Mouse (Mus musculus) forebrain, embryonic 12.5 days (tissue): ENCODE measurements around the gene Fcho1. TPM values are rescaled to one million over a fixed set of nuclear protein-coding genes. Genes with fewer than 3 reads are reported as not detected.
"Not testable (repeated sequence)": the region's sequence is repeated elsewhere in the genome, so short reads cannot be mapped to it uniquely, and the experiment has no call there.

Source experiments
- ATAC-seq: fragments of 200-750 bp; cut with Nextera tagmentation; 2 replicates; pipeline ENCODE4 v1.8.0; 2017; ENCODE audit warnings: moderate TSS enrichment; ENCODE audit not compliant: low FRiP score
- H3K27ac ChIP-seq: fragments of 300-500 bp; sonication (generic); 2 replicates; pipeline ENCODE4 v1.5.1; 2016; ENCODE audit warnings: mild to moderate bottlenecking
- H3K27me3 ChIP-seq: fragments of 300-500 bp; sonication (generic); 2 replicates; pipeline ENCODE4 v1.6.1; 2016; ENCODE audit warnings: mild to moderate bottlenecking
- H3K36me3 ChIP-seq: fragments of 300-500 bp; sonication (generic); replicated peaks from 2 replicates; pipeline ENCODE4 v1.6.1; 2016; ENCODE audit warnings: mild to moderate bottlenecking
- H3K4me1 ChIP-seq: fragments of 300-500 bp; sonication (generic); 2 replicates; pipeline ENCODE4 v1.6.1; 2016
- H3K4me2 ChIP-seq: fragments of 300-500 bp; sonication (generic); 2 replicates; pipeline ENCODE4 v1.6.1; 2016; ENCODE audit warnings: mild to moderate bottlenecking, moderate library complexity
- H3K4me3 ChIP-seq: fragments of 300-500 bp; sonication (generic); replicated peaks from 2 replicates; pipeline ENCODE4 v1.5.1; 2016; ENCODE audit warnings: mild to moderate bottlenecking
- H3K9ac ChIP-seq: fragments of 300-500 bp; sonication (generic); 2 replicates; pipeline ENCODE4 v1.6.1; 2016; ENCODE audit warnings: mild to moderate bottlenecking
- H3K9me3 ChIP-seq: fragments of 300-500 bp; sonication (generic); 2 replicates; pipeline ENCODE4 v1.6.1; 2016
- WGBS: fragments of 180-500 bp; shearing (Covaris S2); methylation state at CpG from one replicate; pipeline ENCODE4 v1.1.7; 2016; 5-methylcytosine and 5-hydroxymethylcytosine counted together
- polyA plus RNA-seq: library from polyadenylated mRNA; unstranded; fragments of >200 nt; fragmentation: Nextera tagmentation; extraction: Ambion mirVana; gene quantifications from 2 replicates; pipeline ENCODE4 v1.2.1, GENCODE M21; 2016

The Fcho1 gene
- polyA plus RNA-seq, 1 experiment from 2014 or later: 38.9 TPM

DNA sequence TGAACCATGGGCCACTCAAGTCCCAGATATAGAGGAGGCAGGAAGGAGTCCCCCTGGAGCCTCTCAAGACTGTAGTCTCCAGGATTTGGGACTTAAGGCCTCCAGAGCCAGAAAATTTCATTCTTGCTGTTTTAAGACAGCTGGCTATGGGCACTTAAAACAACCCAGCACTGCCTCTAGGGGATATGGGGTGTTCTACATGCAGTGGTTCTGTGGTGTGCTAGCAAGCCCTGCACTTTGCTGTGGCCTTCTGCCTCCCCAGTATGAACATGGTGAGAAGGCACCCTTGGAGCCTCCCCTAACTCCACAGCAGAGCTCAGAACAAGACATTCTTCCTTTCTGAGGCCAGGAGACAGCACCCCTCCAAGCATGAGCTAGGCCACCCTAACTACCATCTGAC is 12.8 kb upstream of the Fcho1 start:
- not testable (repeated sequence) for ATAC-seq, H3K27ac ChIP-seq, H3K4me1 ChIP-seq, H3K4me3 ChIP-seq, H3K9ac ChIP-seq, H3K36me3 ChIP-seq, H3K27me3 ChIP-seq, H3K9me3 ChIP-seq, H3K4me2 ChIP-seq

DNA sequence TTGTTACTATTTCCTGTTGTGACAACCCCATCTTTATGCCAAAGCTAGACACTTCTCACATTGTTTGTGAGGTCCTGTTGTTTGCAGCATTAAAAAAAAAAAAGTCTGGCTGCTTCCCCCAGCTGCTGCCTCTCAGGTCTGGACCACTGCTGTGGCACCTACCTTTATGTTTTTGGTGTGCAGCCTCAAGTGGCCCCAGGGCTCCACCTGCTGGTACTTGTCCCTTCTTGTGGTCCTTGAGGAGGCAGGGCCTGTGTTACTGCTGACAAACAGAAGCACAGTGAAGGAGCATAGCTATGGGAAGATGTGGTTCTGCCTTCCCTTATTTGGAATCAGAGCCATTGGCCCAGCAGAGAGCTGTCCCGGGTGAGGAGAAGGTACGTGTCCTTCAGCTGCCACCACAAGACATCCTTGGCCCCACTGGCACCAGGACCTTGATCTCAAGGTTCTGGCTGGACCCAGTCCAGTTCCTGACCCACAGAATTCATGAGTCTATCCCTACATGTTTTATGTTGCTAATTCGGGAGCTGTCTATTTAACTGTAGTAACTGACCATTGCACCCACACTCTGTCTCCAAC is 6.2 kb upstream of the Fcho1 start:
- peaks cover 11% of the 10 kb centered on the region for H3K4me1 ChIP-seq
- no peak overlapping the region for H3K9ac ChIP-seq
- H3K4me2 ChIP-seq: no peak overlapping the region
- no peaks in the 10 kb centered on the region for H3K36me3 ChIP-seq
- 46% methylated on average over 3 of the region's 3 CpGs for WGBS
- no peak overlapping the region for H3K4me3 ChIP-seq
- H3K27ac ChIP-seq: no peak overlapping the region
- H3K9me3 ChIP-seq: no peaks in the 10 kb centered on the region
- H3K27me3 ChIP-seq: peaks cover 21% of the 10 kb centered on the region
- ATAC-seq: no peak

DNA sequence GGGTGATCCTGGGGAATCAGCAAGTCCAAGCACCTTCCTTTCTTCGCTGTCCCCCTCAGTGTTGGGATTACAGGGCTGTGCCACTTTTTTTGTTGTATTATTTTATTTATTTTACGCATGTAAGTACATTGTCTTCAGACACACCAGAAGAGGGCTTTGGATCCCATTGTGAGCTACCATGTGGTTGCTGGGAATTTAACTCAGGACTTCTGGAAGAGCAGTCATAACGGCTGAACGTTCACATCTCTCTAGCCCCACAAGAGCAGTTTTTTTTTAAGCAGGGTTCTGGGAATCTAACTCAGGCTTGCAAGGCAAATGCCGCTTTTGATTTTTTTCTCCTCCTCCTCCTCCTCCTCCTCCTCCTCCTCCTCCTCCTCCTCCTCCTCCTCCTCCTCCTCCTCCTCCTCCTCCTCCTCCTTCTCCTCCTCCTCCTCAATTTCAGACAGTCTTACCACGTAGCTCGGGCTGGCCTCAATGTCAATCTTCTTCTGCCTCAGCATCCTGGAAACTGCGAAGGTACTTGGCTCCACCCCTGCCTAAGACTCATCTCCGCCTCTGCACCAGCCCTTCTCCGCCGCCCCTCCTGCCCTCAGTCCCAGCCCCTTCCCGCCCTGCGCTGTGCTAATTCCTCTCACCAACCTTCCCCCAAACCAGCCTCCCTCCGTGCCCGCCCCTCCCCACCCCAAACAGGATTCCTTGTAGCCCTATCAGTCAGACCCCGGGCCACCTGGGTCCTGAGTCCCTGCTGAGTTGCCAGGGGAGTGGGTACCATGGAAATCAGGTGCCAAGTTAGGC is 3.5 kb upstream of the Fcho1 start:
- Histone ChIP-seq H3K4me2 (peak overlapping the region; percentile 54), H3K9me3 (no peaks in the 10 kb centered on the region), H3K9ac (peak overlapping the region; percentile 59), H3K36me3 (no peaks in the 10 kb centered on the region), H3K4me3 (peak overlapping the region; percentile 30), H3K4me1 (peaks cover 28% of the 10 kb centered on the region), H3K27ac (peak overlapping the region; percentile 68; the same call in 1 of the 2 replicates), H3K27me3 (peaks cover 35% of the 10 kb centered on the region)
- 0 out of 2 replicates have a peak, but pooled peaks have one; percentile 9 for ATAC-seq
- whole genome bisulfite sequencing: 3% methylated on average over 16 of the region's 16 CpGs

DNA sequence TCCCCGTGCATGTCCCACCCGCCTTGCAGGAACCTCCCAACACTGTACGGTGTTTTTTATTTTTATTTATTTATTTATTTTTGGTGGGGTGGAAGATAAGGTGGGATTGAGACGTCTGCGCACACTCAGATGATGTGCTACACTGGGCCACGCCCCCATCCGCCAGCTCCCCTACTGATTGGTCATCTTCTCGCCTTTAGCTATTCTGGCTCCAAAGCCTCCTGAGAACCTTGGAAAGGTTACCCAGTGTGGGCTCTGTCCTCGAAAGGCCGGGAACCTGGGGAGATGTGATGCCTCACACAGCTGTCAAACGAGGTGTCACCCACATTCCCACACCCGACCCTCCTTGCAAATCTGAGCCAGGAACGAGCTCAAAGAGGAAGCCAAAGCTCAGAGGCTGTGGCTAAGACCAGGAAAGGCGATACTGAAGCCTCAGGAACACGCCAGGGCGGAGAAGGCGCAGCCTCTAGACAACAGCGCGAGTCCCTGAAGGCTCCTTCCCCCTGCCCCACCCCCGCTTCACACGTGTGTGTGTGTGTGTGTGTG is 2.8 kb upstream of the Fcho1 start:
- no peaks in the 10 kb centered on the region for H3K9me3 ChIP-seq
- H3K27me3 ChIP-seq: peaks cover 35% of the 10 kb centered on the region
- ATAC-seq: peak; percentile 50
- peak overlapping the region; percentile 59 for H3K9ac ChIP-seq
- peak overlapping the region; percentile 30 for H3K4me3 ChIP-seq
- WGBS: 7% methylated on average over 20 of the region's 21 CpGs
- peak overlapping the region; percentile 68; the same call in 1 of the 2 replicates for H3K27ac ChIP-seq
- H3K4me1 ChIP-seq: peaks cover 32% of the 10 kb centered on the region
- peak overlapping the region; percentile 54 for H3K4me2 ChIP-seq
- no peaks in the 10 kb centered on the region for H3K36me3 ChIP-seq

DNA sequence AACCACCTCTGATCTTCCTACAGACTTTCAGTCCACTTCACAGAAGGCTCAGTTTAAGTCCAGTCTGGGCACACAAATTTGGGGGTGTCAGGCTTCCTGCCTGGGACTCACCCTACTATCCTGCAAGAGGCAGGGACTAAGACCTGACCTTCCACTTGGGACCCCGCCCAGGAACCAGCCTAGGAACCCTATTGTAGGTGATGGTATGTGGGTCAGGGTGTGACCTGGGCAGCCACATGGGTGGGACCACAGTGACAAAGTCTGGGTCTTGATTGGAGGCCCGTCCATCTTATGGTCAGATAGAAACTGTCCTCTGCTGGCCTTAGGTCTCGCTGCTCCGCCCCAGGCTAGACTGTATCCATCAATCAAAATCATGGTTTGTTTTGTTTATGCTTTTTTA is 1.1 kb downstream of the Fcho1 start:
- Histone ChIP-seq H3K4me2 (peak overlapping the region; percentile 88), H3K27me3 (peaks cover 24% of the 10 kb centered on the region), H3K36me3 (no peaks in the 10 kb centered on the region), H3K4me3 (peak overlapping the region; percentile 81; the same call in 1 of the 2 replicates), H3K9ac (no peak overlapping the region), H3K27ac (no peak overlapping the region), H3K4me1 (peaks cover 61% of the 10 kb centered on the region), H3K9me3 (no peaks in the 10 kb centered on the region)
- 80% methylated on average over 4 of the region's 4 CpGs for WGBS
- no peak for ATAC-seq

DNA sequence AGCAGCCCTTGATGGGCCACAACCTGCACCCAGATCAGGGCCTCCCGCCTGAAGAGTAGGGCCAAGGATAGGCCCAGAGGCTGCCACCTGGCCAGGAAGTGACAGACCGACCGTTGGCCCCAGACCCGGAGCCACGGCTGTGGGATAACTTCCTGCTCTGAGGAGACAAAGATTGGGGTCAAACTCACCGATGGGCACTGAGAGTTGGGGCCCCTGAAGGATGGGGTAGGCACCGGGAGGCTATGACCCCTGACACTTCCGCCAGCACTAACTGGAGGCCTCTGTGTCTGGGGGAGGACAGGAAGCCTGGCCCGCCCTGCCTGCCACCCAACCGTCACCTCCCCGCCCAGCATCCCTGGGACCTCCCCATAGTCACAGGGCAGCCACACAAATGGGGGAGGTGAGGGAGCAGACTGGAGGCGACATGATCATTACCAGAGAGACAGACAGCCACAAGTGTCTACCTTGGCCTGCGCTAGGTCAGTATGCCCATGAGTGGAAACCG is 2.4 kb downstream of the Fcho1 start:
- Histone ChIP-seq H3K27me3 (peaks cover 24% of the 10 kb centered on the region), H3K9me3 (no peaks in the 10 kb centered on the region), H3K36me3 (no peaks in the 10 kb centered on the region), H3K4me2 (no peak overlapping the region), H3K4me1 (peaks cover 63% of the 10 kb centered on the region), H3K9ac (no peak overlapping the region), H3K4me3 (no peak overlapping the region), H3K27ac (no peak overlapping the region)
- WGBS: 75% methylated on average over 14 of the region's 14 CpGs
- no peak for ATAC-seq

DNA sequence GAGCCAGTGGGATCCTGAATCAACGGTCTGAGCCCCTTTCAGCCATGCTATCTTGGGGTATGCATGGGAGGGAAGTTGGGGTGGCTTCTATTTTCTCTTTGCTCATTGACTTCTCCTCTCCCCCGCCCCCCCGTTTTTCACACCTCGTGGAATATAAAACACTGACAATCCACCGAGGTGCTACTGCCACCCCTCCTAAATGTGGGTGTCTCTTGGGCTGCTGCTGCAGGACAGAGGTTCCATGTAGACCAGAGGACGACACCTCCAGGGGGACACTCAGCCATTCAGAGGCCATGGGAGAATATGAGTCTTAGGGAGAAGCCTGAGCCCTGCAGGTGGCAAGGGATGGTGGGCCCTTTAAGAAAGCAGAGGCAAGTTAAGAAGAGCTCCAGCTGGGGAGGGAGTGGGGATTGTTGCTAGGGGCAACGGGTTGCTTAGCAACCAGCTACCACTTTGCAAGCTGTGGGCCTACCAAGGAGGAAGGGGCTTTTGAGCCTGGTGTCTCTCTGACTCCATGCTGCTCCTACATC is 5.5 kb downstream of the Fcho1 start:
- Histone ChIP-seq H3K4me1 (peaks cover 59% of the 10 kb centered on the region), H3K36me3 (peaks cover 16% of the 10 kb centered on the region), H3K9me3 (no peaks in the 10 kb centered on the region), H3K4me2 (peak overlapping the region; percentile 38), H3K27ac (peak overlapping the region; percentile 88), H3K9ac (peak overlapping the region; percentile 25; the same call in 1 of the 2 replicates), H3K27me3 (0 out of 2 replicates have a peak, but pooled peaks cover 4% of the 10 kb centered on the region), H3K4me3 (no peak overlapping the region)
- 21% methylated on average over 7 of the region's 7 CpGs for WGBS
- peak; percentile 90 for ATAC-seq

DNA sequence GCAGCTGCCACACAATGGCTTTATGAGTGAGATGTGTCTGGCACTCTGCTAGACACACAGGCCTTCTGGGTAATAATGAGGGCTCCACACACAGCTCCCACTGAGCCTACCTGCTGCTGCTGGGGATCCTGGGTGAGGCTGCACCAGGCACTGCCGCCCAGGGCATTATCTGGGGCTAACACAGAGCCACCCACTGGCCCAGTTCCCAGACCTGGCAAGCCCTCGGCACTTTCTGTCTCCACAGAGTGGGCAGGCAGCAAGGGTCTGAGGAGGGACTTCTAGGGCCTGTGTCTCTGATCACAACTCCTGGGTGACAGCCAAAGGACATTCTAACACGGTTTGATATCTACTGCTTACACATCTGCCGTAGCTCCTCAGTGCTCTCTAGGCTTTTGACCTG is 6.3 kb downstream of the Fcho1 start:
- Histone ChIP-seq H3K4me3 (no peak overlapping the region), H3K4me1 (peaks cover 51% of the 10 kb centered on the region), H3K27me3 (no peaks in the 10 kb centered on the region), H3K4me2 (0 out of 2 replicates have a peak overlapping the region, but pooled peaks have one; percentile 38), H3K9ac (no peak overlapping the region), H3K9me3 (no peaks in the 10 kb centered on the region), H3K36me3 (peaks cover 17% of the 10 kb centered on the region), H3K27ac (peak overlapping the region; percentile 88)
- no peak; the same call in 1 of the 2 replicates for ATAC-seq
- 48% methylated on average over 4 of the region's 4 CpGs for WGBS

DNA sequence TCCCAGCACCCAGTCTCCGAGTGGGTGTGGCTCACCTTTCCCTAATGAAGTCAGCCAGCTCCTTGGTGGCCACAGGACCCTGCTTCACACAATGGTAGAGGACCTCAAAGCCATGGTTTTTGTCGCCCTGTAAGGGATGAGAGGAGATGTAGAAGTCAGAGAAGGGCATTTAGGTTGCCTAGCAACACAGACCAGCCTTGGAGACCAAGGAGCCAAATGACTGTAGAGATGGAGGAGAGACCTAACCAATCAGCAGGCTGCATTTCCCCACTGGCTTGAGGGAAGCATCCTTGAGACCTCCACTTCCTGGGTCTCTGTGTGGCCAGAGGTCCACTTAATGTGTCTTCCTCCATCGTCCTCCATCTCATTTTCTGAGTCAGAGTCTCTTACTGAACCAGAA is 7.3 kb downstream of the Fcho1 start:
- 26% methylated on average over 3 of the region's 3 CpGs for WGBS
- no peak for ATAC-seq

DNA sequence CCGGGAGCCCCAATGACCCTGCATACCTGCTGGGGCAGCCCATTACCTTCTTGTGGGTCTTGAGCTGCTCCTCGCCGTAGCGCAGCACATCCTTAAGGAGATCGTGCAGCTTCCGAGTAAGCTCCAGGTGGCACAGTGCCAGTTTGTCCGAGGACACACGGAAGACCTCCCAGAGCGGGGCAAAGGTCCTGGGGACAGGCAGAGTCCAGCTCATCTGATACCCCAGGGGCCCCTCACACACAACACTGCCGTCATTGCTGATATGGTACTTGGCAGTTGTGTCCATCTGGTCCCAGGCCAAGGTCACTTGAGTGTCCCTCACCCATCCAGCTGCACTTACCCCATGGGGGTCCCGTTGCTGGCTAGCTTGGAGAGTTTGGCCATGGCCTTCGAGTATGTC is 8.4 kb downstream of the Fcho1 start:
- Histone ChIP-seq H3K4me3 (no peak overlapping the region), H3K4me2 (no peak overlapping the region), H3K9ac (no peak overlapping the region), H3K27me3 (no peaks in the 10 kb centered on the region), H3K36me3 (peaks cover 22% of the 10 kb centered on the region), H3K9me3 (no peaks in the 10 kb centered on the region), H3K4me1 (peaks cover 42% of the 10 kb centered on the region), H3K27ac (no peak overlapping the region)
- ATAC-seq: no peak
- 91% methylated on average over 12 of the region's 12 CpGs for WGBS

More for the DNA sequence above, 7.3 kb downstream of the Fcho1 start:
- no peak overlapping the region for H3K4me3 ChIP-seq
- H3K9ac ChIP-seq: no peak overlapping the region
- H3K9me3 ChIP-seq: no peaks in the 10 kb centered on the region
- no peak overlapping the region for H3K4me2 ChIP-seq
- H3K36me3 ChIP-seq: peaks cover 17% of the 10 kb centered on the region
- peak overlapping the region; percentile 88; the same call in 1 of the 2 replicates for H3K27ac ChIP-seq
- H3K27me3 ChIP-seq: no peaks in the 10 kb centered on the region
- H3K4me1 ChIP-seq: peaks cover 44% of the 10 kb centered on the region

DNA sequence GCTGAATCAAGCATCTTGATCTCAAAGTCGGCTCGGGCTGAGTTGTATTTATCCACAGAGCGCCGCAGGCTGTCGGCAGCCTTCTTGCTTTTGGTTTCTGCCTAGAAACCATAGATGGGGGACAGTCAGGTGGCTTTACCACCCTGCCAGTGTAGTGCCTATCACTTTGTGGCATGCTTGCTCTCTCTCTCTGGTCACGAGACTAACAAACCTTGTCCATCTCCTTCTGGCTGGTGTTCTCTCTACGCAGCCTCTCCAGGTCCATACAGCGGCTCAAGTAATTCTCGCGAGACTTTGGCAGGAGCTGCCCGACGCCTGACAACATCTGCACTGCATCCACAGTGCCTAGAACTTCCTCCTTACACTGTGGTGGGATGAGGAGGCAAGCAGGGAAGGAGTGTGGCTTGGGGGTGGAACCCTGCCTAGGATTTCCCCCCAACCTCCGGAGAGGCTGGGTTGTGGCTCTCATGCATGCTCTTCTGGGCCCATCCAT is 8.9 kb downstream of the Fcho1 start:
- Histone ChIP-seq H3K36me3 (peaks cover 25% of the 10 kb centered on the region), H3K27ac (no peak overlapping the region), H3K4me3 (no peak overlapping the region), H3K27me3 (no peaks in the 10 kb centered on the region), H3K4me1 (peaks cover 37% of the 10 kb centered on the region), H3K9me3 (no peaks in the 10 kb centered on the region), H3K9ac (no peak overlapping the region), H3K4me2 (no peak overlapping the region)
- whole genome bisulfite sequencing: 84% methylated on average over 13 of the region's 13 CpGs
- ATAC-seq: no peak

DNA sequence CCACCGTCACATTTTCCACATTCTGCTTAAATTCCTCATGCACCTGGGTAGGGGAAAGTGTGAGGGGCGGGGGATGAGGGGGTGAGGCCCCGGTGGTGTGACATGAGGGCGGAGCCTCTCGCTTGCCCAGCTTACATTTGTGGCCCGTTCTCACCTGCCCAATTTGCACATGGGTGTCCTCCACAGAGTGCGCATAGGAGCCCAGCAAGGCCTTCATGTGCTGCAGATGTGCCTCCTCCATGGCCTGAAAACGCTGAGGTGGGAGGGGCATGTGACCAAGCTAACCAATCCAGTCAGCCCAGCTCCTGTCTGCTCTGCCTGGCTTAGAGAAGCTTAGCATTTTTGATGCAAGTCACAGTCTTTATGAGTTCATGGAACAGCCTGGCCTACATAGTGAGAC is 10.0 kb downstream of the Fcho1 start:
- no peak overlapping the region for H3K4me2 ChIP-seq
- WGBS: 58% methylated on average over 8 of the region's 8 CpGs
- H3K27me3 ChIP-seq: no peaks in the 10 kb centered on the region
- peaks cover 26% of the 10 kb centered on the region for H3K4me1 ChIP-seq
- ATAC-seq: no peak
- H3K9me3 ChIP-seq: no peaks in the 10 kb centered on the region
- H3K36me3 ChIP-seq: peaks cover 25% of the 10 kb centered on the region
- H3K27ac ChIP-seq: no peak overlapping the region
- no peak overlapping the region for H3K4me3 ChIP-seq
- H3K9ac ChIP-seq: no peak overlapping the region
